Mouse (Mus musculus) heart, adult 2 months (tissue): ENCODE data around the gene Slc25a36.

Experiments
- CTCF ChIP-seq: fragments of 200-600 bp; IDR thresholded peaks from 2 replicates; pipeline ENCODE4 v1.8.1; 2022; ENCODE audit warnings: antibody characterized with exemption, mild to moderate bottlenecking, moderate library complexity
- POLR2A ChIP-seq: fragments of 200-500 bp; IDR thresholded peaks from 2 replicates; pipeline ENCODE4 v1.6.1; 2011; ENCODE audit warnings: mild to moderate bottlenecking, low read depth, low read length, control low read depth; ENCODE audit not compliant: insufficient read depth

DNA sequence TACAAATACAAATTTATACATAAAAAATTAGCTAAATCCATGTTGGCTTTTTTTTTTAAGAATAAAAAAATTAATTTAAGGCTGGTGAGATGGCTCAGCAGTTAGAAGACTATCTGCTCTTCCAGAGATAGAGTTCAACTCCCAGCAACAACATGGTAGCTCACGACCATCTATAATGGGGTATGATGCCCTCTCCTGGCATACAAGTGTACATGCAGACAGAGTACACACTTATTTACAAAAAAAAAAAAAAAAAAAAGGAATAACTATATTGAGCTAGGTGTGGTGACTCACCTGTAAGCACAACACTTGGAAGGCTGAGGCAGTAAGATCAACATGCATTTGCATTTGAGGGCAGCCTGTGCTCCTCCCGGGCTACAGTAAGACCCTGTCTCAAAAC, 26.3 kb downstream of the Slc25a36 start:
- TF ChIP-seq CTCF, result peak; percentile 39
- TF ChIP-seq POLR2A, result no peak
